Mouse (Mus musculus) stomach, embryonic 14.5 days (tissue): ENCODE results near the gene Heatr5b. TPM values are rescaled to one million over a fixed set of nuclear protein-coding genes. Genes with fewer than 3 reads are reported as not detected.

Source experiments
- ATAC-seq: fragments of 200-750 bp; cut with Nextera tagmentation; 2 replicates; pipeline ENCODE4 v1.8.0; 2017; ENCODE audit warnings: low read depth, moderate TSS enrichment; ENCODE audit not compliant: insufficient number of reproducible peaks, insufficient read depth, low FRiP score
- H3K27ac ChIP-seq: fragments of 300-500 bp; sonication (generic); 2 replicates; pipeline ENCODE4 v1.5.1; 2014; ENCODE audit warnings: mild to moderate bottlenecking, low read length, moderate library complexity, mixed read lengths
- H3K27me3 ChIP-seq: fragments of 300-500 bp; sonication (generic); 2 replicates; pipeline ENCODE4 v1.6.1; 2014; ENCODE audit warnings: low read length, control low read depth, mixed read lengths; ENCODE audit not compliant: control insufficient read depth, insufficient read depth
- H3K36me3 ChIP-seq: fragments of 300-500 bp; sonication (generic); 2 replicates; pipeline ENCODE4 v1.6.1; 2014; ENCODE audit warnings: mild to moderate bottlenecking, control low read depth, low read length, moderate library complexity, mixed read lengths; ENCODE audit not compliant: control insufficient read depth, insufficient read depth
- H3K4me1 ChIP-seq: fragments of 300-500 bp; sonication (generic); 2 replicates; pipeline ENCODE4 v1.6.1; 2014; ENCODE audit warnings: low read length, control low read depth, mixed read lengths; ENCODE audit not compliant: control insufficient read depth, insufficient read depth
- H3K4me2 ChIP-seq: fragments of 300-500 bp; sonication (generic); replicated peaks from 2 replicates; pipeline ENCODE4 v1.6.1; 2014; ENCODE audit warnings: low read depth, low read length, control low read depth
- H3K4me3 ChIP-seq: fragments of 300-500 bp; sonication (generic); 2 replicates; pipeline ENCODE4 v1.5.1; 2014; ENCODE audit warnings: low read depth, low read length, control low read depth
- H3K9ac ChIP-seq: fragments of 300-500 bp; sonication (generic); replicated peaks from 2 replicates; pipeline ENCODE4 v1.6.1; 2014; ENCODE audit warnings: low read depth, mild to moderate bottlenecking, control low read depth, low read length, moderate library complexity, mixed read lengths
- H3K9me3 ChIP-seq: fragments of 300-500 bp; sonication (generic); 2 replicates; pipeline ENCODE4 v1.6.1; 2016; ENCODE audit warnings: low read depth, low read length, control low read depth; ENCODE audit not compliant: control insufficient read depth
- WGBS: fragments of 180-500 bp; shearing (Covaris S2); extraction: QIAGEN DNeasy Blood & Tissue Kit; methylation state at CpG from one replicate; pipeline ENCODE4 v1.1.7; 2014; 5-methylcytosine and 5-hydroxymethylcytosine counted together
- polyA plus RNA-seq: library from polyadenylated mRNA; unstranded; fragments of >200 nt; fragmentation: Nextera tagmentation; extraction: Ambion mirVana; gene quantifications from 2 replicates; pipeline ENCODE4 v1.2.1, GENCODE M21; 2014

Heatr5b gene
- polyA plus RNA-seq, 1 experiment from 2014 or later = 12.5 TPM

- Histone ChIP-seq H3K36me3 (peaks cover 10% of the 10 kb centered on the region; the same call in 1 of the 2 replicates), H3K27ac (no peak overlapping the region), H3K4me2 (no peak overlapping the region), H3K9me3 (no peaks in the 10 kb centered on the region), H3K9ac (no peak overlapping the region), H3K27me3 (no peaks in the 10 kb centered on the region), H3K4me3 (no peak overlapping the region), H3K4me1 (no peaks in the 10 kb centered on the region)
- no peak for ATAC-seq
- WGBS = 52% methylated on average over 17 of the region's 17 CpGs
Observed at GRCm38 (mm10) chr17:78752938-78753655, 82.1 kb downstream of the Heatr5b start.

DNA sequence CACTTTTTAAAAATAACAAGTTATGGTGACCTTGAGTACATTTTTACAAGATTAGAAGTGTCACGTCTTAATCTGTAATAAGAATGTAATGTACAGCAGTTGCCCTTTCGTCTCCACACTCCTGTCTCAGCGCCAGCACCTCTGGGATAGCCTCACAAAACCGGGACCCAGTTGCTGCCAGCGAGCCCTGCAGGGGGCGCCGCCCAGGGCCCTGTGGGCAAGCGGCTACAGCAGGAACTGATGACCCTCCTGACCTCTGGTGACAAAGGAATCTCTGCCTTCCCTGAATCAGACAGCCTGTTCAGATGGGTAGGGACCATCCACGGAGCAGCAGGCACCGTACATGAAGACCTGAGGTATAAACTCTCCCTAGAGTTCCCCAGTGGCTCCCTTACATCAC, 83.1 kb downstream of the Heatr5b start:
- Histone ChIP-seq H3K4me1 (no peaks in the 10 kb centered on the region), H3K9me3 (no peaks in the 10 kb centered on the region), H3K9ac (no peak overlapping the region), H3K36me3 (peaks cover 10% of the 10 kb centered on the region; the same call in 1 of the 2 replicates), H3K4me2 (no peak overlapping the region), H3K27ac (no peak overlapping the region), H3K27me3 (no peaks in the 10 kb centered on the region), H3K4me3 (no peak overlapping the region)
- ATAC-seq = no peak
- WGBS = 67% methylated on average over 10 of the region's 10 CpGs

GRCm38 (mm10) chr17:78748440-78748839, 86.7 kb downstream of the Heatr5b start:
- no peak overlapping the region for H3K4me2 ChIP-seq
- no peak overlapping the region for H3K4me3 ChIP-seq
- no peaks in the 10 kb centered on the region for H3K36me3 ChIP-seq
- H3K9me3 ChIP-seq = no peaks in the 10 kb centered on the region
- H3K27ac ChIP-seq = no peak overlapping the region
- H3K27me3 ChIP-seq = no peaks in the 10 kb centered on the region
- no peak for ATAC-seq
- 91% methylated on average over 9 of the region's 9 CpGs for WGBS
- no peaks in the 10 kb centered on the region for H3K4me1 ChIP-seq
- H3K9ac ChIP-seq = no peak overlapping the region

DNA sequence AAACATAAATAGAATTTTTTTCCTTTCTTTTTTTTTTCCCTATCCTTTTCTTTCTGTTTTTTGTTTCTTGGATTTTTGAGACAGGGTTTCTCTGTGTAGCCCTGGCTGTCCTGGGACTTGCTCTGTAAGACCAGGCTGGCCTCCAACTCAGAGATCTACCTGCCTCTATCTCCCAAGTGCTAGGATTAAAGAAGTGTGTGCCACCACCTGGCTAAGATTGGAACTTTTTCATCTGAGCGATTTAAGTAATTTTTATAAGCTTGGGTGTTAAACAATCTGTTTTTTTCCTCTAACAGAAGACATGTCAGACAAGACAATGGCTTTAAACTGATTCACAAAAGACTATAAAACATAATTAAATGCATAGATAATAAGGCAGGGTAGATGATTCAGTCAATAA, 96.7 kb downstream of the Heatr5b start:
- no peaks in the 10 kb centered on the region for H3K9me3 ChIP-seq
- no peak overlapping the region for H3K9ac ChIP-seq
- no peaks in the 10 kb centered on the region for H3K36me3 ChIP-seq
- H3K27ac ChIP-seq = no peak overlapping the region
- no peak overlapping the region for H3K4me2 ChIP-seq
- no peak overlapping the region for H3K4me3 ChIP-seq
- H3K4me1 ChIP-seq = peaks cover 6% of the 10 kb centered on the region
- 38% methylated on average over 1 of the region's 1 CpGs for WGBS
- no peak for ATAC-seq
- H3K27me3 ChIP-seq = no peaks in the 10 kb centered on the region

DNA sequence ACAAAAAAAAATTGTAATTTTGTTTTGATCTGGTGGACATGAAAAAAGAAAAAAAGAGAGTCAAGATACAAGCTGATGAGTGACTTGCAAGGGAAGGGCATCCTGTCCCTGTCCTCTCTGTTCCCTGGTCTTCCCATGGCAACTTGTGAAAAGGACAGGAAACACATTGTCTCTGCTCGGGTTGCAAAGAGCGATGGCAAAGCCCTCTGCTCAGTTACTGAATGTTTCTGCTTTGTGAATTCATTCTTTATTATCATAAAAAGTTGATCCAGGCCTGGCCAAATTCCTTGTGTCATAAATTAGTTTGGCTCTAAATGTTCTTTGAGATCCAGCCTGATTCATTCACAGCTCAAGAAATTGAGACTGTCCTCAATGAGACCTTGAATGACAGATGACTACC, 97.4 kb downstream of the Heatr5b start:
- 70% methylated on average over 2 of the region's 2 CpGs for WGBS
- no peaks in the 10 kb centered on the region for H3K9me3 ChIP-seq
- H3K4me3 ChIP-seq = no peak overlapping the region
- H3K27me3 ChIP-seq = no peaks in the 10 kb centered on the region
- no peak overlapping the region for H3K27ac ChIP-seq
- H3K4me2 ChIP-seq = no peak overlapping the region
- no peaks in the 10 kb centered on the region for H3K36me3 ChIP-seq
- peaks cover 6% of the 10 kb centered on the region for H3K4me1 ChIP-seq
- ATAC-seq = no peak
- no peak overlapping the region for H3K9ac ChIP-seq

- no peak for ATAC-seq
- no peaks in the 10 kb centered on the region for H3K36me3 ChIP-seq
- H3K4me1 ChIP-seq = peaks cover 6% of the 10 kb centered on the region
- 43% methylated on average over 4 of the region's 4 CpGs for WGBS
- H3K9ac ChIP-seq = peak within 1 kb of the TSS; percentile 83
- no peaks in the 10 kb centered on the region for H3K9me3 ChIP-seq
- H3K27ac ChIP-seq = peak within 1 kb of the TSS; percentile 86; the same call in 1 of the 2 replicates
- H3K4me3 ChIP-seq = peak within 1 kb of the TSS; percentile 64
- peak within 1 kb of the TSS; percentile 66 for H3K4me2 ChIP-seq
- H3K27me3 ChIP-seq = no peaks in the 10 kb centered on the region
Observed at GRCm38 (mm10) chr17:78737096-78737495, 98.1 kb downstream of the Heatr5b start, which contains the start of gene Strn. Gene Strn, minus strand, starts transcription at chr17:78737196.

GRCm38 (mm10) chr17:78736473-78736988, 98.6 kb downstream of the Heatr5b start:
- H3K27ac ChIP-seq = peak overlapping the region; percentile 86; the same call in 1 of the 2 replicates
- under 1% methylated on average over 54 of the region's 60 CpGs for WGBS

GRCm38 (mm10) chr17:78735731-78736472, 99.3 kb downstream of the Heatr5b start:
- peak overlapping the region; percentile 83 for H3K9ac ChIP-seq
- H3K4me2 ChIP-seq = peak overlapping the region; percentile 66
- ATAC-seq = peak; percentile 76
- no peaks in the 10 kb centered on the region for H3K27me3 ChIP-seq
- WGBS = under 1% methylated on average over 39 of the region's 39 CpGs
- no peaks in the 10 kb centered on the region for H3K36me3 ChIP-seq
- H3K4me3 ChIP-seq = peak overlapping the region; percentile 64
- H3K9me3 ChIP-seq = no peaks in the 10 kb centered on the region
- peak overlapping the region; percentile 86; the same call in 1 of the 2 replicates for H3K27ac ChIP-seq
- peaks cover 6% of the 10 kb centered on the region for H3K4me1 ChIP-seq

More at GRCm38 (mm10) chr17:78736473-78736988, 98.6 kb downstream of the Heatr5b start:
- H3K4me3 ChIP-seq = peak overlapping the region; percentile 64
- peak; percentile 98 for ATAC-seq
- H3K9ac ChIP-seq = peak overlapping the region; percentile 83
- H3K9me3 ChIP-seq = no peaks in the 10 kb centered on the region
- H3K4me2 ChIP-seq = peak overlapping the region; percentile 66
- peaks cover 6% of the 10 kb centered on the region for H3K4me1 ChIP-seq
- no peaks in the 10 kb centered on the region for H3K36me3 ChIP-seq
- H3K27me3 ChIP-seq = no peaks in the 10 kb centered on the region
